Mouse (Mus musculus) CH12.LX (cell line): ENCODE measurements around the gene Eea1. TPM values are rescaled to one million over a fixed set of nuclear protein-coding genes. Genes with fewer than 3 reads are reported as not detected.

Source experiments
- DNase-seq: peaks from one replicate; pipeline ENCODE4 v3.0.0-alpha.2; 2013; ENCODE audit errors: extremely low read depth
- H3K27ac ChIP-seq: 2 replicates; pipeline ENCODE4 v1.5.1; 2012; ENCODE audit warnings: low read depth, mild to moderate bottlenecking, control low read depth, moderate library complexity; ENCODE audit not compliant: insufficient read depth
- H3K27me3 ChIP-seq: replicated peaks from 2 replicates; pipeline ENCODE3; 2012; ENCODE audit warnings: inconsistent platforms
- H3K36me3 ChIP-seq, 2 experiments: replicated peaks in 1 of 2; 2 replicates each; pipeline versions ENCODE3 to v1.6.1; 2012; ENCODE audit warnings: inconsistent platforms in 1 of 2, low read length in 1 of 2, mild to moderate bottlenecking in 1 of 2, mixed read lengths in 1 of 2, moderate library complexity in 1 of 2; ENCODE audit not compliant: control insufficient read depth in 1 of 2, insufficient read depth in 1 of 2
- H3K4me1 ChIP-seq, 2 experiments: 2 replicates each; pipeline ENCODE4 v1.6.1; 2012; ENCODE audit warnings: inconsistent platforms in 1 of 2, moderate library complexity in 1 of 2; ENCODE audit not compliant: insufficient read depth in 2 of 2, control insufficient read depth in 1 of 2
- H3K4me2 ChIP-seq: 2 replicates; pipeline ENCODE4 v1.6.1; 2012; ENCODE audit warnings: low read depth, mild to moderate bottlenecking, control low read depth; ENCODE audit not compliant: poor library complexity, insufficient read depth, severe bottlenecking
- H3K4me3 ChIP-seq, 3 experiments: fragments of 150-350 bp in 1 of 3; sonication (generic) in 1 of 3; replicated peaks in 1 of 3; 2 replicates each; pipeline versions ENCODE3 to v1.5.1; 2011 to 2012; ENCODE audit warnings: low read depth in 2 of 3, low read length in 2 of 3, mild to moderate bottlenecking in 2 of 3, moderate library complexity in 2 of 3, control low read depth in 1 of 3, improper control_type of control experiment in 1 of 3, inconsistent platforms in 1 of 3, mixed read lengths in 1 of 3; ENCODE audit not compliant: poor library complexity in 1 of 3
- H3K79me2 ChIP-seq: replicated peaks from 2 replicates; pipeline ENCODE4 v1.6.1; 2012; ENCODE audit warnings: mild to moderate bottlenecking, moderate library complexity; ENCODE audit not compliant: control insufficient read depth, poor library complexity, insufficient read depth, severe bottlenecking; ENCODE audit errors: extremely low read depth
- H3K9ac ChIP-seq: 2 replicates; pipeline ENCODE4 v1.6.1; 2012; ENCODE audit warnings: low read depth, mild to moderate bottlenecking, control low read depth, moderate library complexity; ENCODE audit not compliant: insufficient read depth
- H3K9me3 ChIP-seq: replicated peaks from 2 replicates; pipeline ENCODE3; 2012; ENCODE audit warnings: low read length, inconsistent platforms, mixed read lengths
- BHLHE40 ChIP-seq: IDR thresholded peaks from 2 replicates; pipeline ENCODE4 v1.6.1; 2011; ENCODE audit warnings: mild to moderate bottlenecking, low read depth, low read length, improper control_type of control experiment
- CHD1 ChIP-seq: IDR thresholded peaks from 2 replicates; pipeline ENCODE4 v1.6.1; 2012; ENCODE audit warnings: low read depth, low read length, improper control_type of control experiment, inconsistent platforms
- CHD2 ChIP-seq: IDR thresholded peaks from 2 replicates; pipeline ENCODE4 v1.6.1; 2011; ENCODE audit warnings: low read length, improper control_type of control experiment
- CTCF ChIP-seq, 2 experiments: IDR thresholded peaks in 1 of 2; conservative IDR thresholded peaks in 1 of 2; 2 replicates each; pipeline ENCODE4 v1.5.1; 2011 to 2012; ENCODE audit warnings: low read depth in 2 of 2, low read length in 2 of 2, improper control_type of control experiment in 1 of 2, inconsistent platforms in 1 of 2, mild to moderate bottlenecking in 1 of 2, moderate library complexity in 1 of 2
- E2F4 ChIP-seq: IDR thresholded peaks from 2 replicates; pipeline ENCODE4 v1.6.1; 2011; ENCODE audit warnings: low read depth, low read length, improper control_type of control experiment; ENCODE audit not compliant: insufficient replicate concordance
- ELF1 ChIP-seq: IDR thresholded peaks from 2 replicates; pipeline ENCODE4 v1.6.1; 2014; ENCODE audit warnings: low read depth, mild to moderate bottlenecking, inconsistent platforms, low read length, improper control_type of control experiment
- EP300 ChIP-seq: IDR thresholded peaks from 2 replicates; pipeline ENCODE4 v1.6.1; 2011; ENCODE audit warnings: low read length, improper control_type of control experiment
- ETS1 ChIP-seq: conservative IDR thresholded peaks from 2 replicates; pipeline ENCODE4 v1.6.1; 2012; ENCODE audit warnings: low read depth, mild to moderate bottlenecking, inconsistent platforms, low read length, improper control_type of control experiment, moderate library complexity
- GABPA ChIP-seq: IDR thresholded peaks from 2 replicates; pipeline ENCODE4 v1.6.1; 2012; ENCODE audit warnings: low read depth, low read length, improper control_type of control experiment, inconsistent platforms; ENCODE audit not compliant: insufficient replicate concordance
- HCFC1 ChIP-seq: IDR thresholded peaks from 2 replicates; pipeline ENCODE4 v1.6.1; 2012; ENCODE audit warnings: low read depth, mild to moderate bottlenecking, inconsistent platforms, low read length, improper control_type of control experiment
- IRF4 ChIP-seq: IDR thresholded peaks from 2 replicates; pipeline ENCODE4 v1.6.1; 2014; ENCODE audit warnings: low read depth, mild to moderate bottlenecking, inconsistent platforms, low read length, improper control_type of control experiment
- JUN ChIP-seq: IDR thresholded peaks from 2 replicates; pipeline ENCODE4 v1.6.1; 2011; ENCODE audit warnings: low read depth, mild to moderate bottlenecking, low read length, improper control_type of control experiment, moderate library complexity; ENCODE audit not compliant: insufficient read depth
- JUND ChIP-seq: conservative IDR thresholded peaks from 2 replicates; pipeline ENCODE4 v1.6.1; 2011; ENCODE audit warnings: low read depth, low read length, improper control_type of control experiment
- KAT2A ChIP-seq: IDR thresholded peaks from 2 replicates; pipeline ENCODE4 v1.6.1; 2012; ENCODE audit warnings: low read length, improper control_type of control experiment, inconsistent platforms; ENCODE audit not compliant: insufficient replicate concordance
- MAFK ChIP-seq: IDR thresholded peaks from 2 replicates; pipeline ENCODE4 v1.6.1; 2011; ENCODE audit warnings: low read length, improper control_type of control experiment; ENCODE audit not compliant: insufficient replicate concordance
- MAX ChIP-seq: IDR thresholded peaks from 2 replicates; pipeline ENCODE4 v1.6.1; 2011; ENCODE audit warnings: low read length, improper control_type of control experiment
- MAZ ChIP-seq: IDR thresholded peaks from 2 replicates; pipeline ENCODE4 v1.6.1; 2012; ENCODE audit warnings: low read depth, mild to moderate bottlenecking, inconsistent platforms, low read length, improper control_type of control experiment, moderate library complexity
- MEF2A ChIP-seq: IDR thresholded peaks from 2 replicates; pipeline ENCODE4 v1.6.1; 2014; ENCODE audit warnings: low read depth, mild to moderate bottlenecking, inconsistent platforms, low read length, improper control_type of control experiment, borderline replicate concordance
- MXI1 ChIP-seq: IDR thresholded peaks from 2 replicates; pipeline ENCODE4 v1.6.1; 2011; ENCODE audit warnings: mild to moderate bottlenecking, low read depth, low read length, improper control_type of control experiment
- MYC ChIP-seq: IDR thresholded peaks from 2 replicates; pipeline ENCODE4 v1.6.1; 2011; ENCODE audit warnings: low read depth, mild to moderate bottlenecking, improper control_type of control experiment, low read length
- NELFE ChIP-seq: IDR thresholded peaks from 2 replicates; pipeline ENCODE4 v1.6.1; 2011; ENCODE audit warnings: low read depth, low read length, improper control_type of control experiment
- NRF1 ChIP-seq: IDR thresholded peaks from 2 replicates; pipeline ENCODE4 v1.6.1; 2014; ENCODE audit warnings: low read depth, mild to moderate bottlenecking, inconsistent platforms, low read length, improper control_type of control experiment, moderate library complexity
- PAX5 ChIP-seq: IDR thresholded peaks from 2 replicates; pipeline ENCODE4 v1.6.1; 2012; ENCODE audit warnings: low read length, inconsistent platforms, mixed read lengths
- POLR2A ChIP-seq: IDR thresholded peaks from 2 replicates; pipeline ENCODE4 v1.6.1; 2011; ENCODE audit warnings: low read depth, mild to moderate bottlenecking, improper control_type of control experiment, low read length
- POLR2AphosphoS2 ChIP-seq: IDR thresholded peaks from 2 replicates; pipeline ENCODE4 v1.6.1; 2011; ENCODE audit warnings: low read depth, low read length, improper control_type of control experiment
- RAD21 ChIP-seq: IDR thresholded peaks from 2 replicates; pipeline ENCODE4 v1.6.1; 2011; ENCODE audit warnings: low read depth, mild to moderate bottlenecking, low read length, improper control_type of control experiment, moderate library complexity
- RCOR1 ChIP-seq: conservative IDR thresholded peaks from 2 replicates; pipeline ENCODE4 v1.6.1; 2012; ENCODE audit warnings: low read depth, mild to moderate bottlenecking, inconsistent platforms, low read length, improper control_type of control experiment
- SIN3A ChIP-seq: IDR thresholded peaks from 2 replicates; pipeline ENCODE4 v1.6.1; 2012; ENCODE audit warnings: low read length, improper control_type of control experiment, inconsistent platforms
- SMC3 ChIP-seq: IDR thresholded peaks from 2 replicates; pipeline ENCODE4 v1.6.1; 2011; ENCODE audit warnings: low read depth, low read length, improper control_type of control experiment
- TBP ChIP-seq: conservative IDR thresholded peaks from 2 replicates; pipeline ENCODE4 v1.6.1; 2011; ENCODE audit warnings: low read depth, low read length, improper control_type of control experiment
- TCF12 ChIP-seq: IDR thresholded peaks from 2 replicates; pipeline ENCODE4 v1.6.1; 2014; ENCODE audit warnings: low read depth, mild to moderate bottlenecking, inconsistent platforms, low read length, improper control_type of control experiment
- UBTF ChIP-seq: IDR thresholded peaks from 2 replicates; pipeline ENCODE4 v1.6.1; 2012; ENCODE audit warnings: low read depth, mild to moderate bottlenecking, inconsistent platforms, low read length, improper control_type of control experiment, moderate library complexity
- USF1 ChIP-seq: IDR thresholded peaks from 2 replicates; pipeline ENCODE4 v1.6.1; 2014; ENCODE audit warnings: low read depth, mild to moderate bottlenecking, inconsistent platforms, low read length, improper control_type of control experiment
- USF2 ChIP-seq: conservative IDR thresholded peaks from 2 replicates; pipeline ENCODE4 v1.6.1; 2011; ENCODE audit warnings: low read depth, low read length, improper control_type of control experiment
- ZC3H11A ChIP-seq: IDR thresholded peaks from 2 replicates; pipeline ENCODE4 v1.6.1; 2012; ENCODE audit warnings: low read depth, mild to moderate bottlenecking, inconsistent platforms, low read length, improper control_type of control experiment
- ZKSCAN1 ChIP-seq: IDR thresholded peaks from 2 replicates; pipeline ENCODE4 v1.6.1; 2012; ENCODE audit warnings: low read depth, inconsistent platforms, low read length, improper control_type of control experiment, borderline replicate concordance
- ZMIZ1 ChIP-seq: IDR thresholded peaks from 2 replicates; pipeline ENCODE4 v1.6.1; 2012; ENCODE audit warnings: low read depth, mild to moderate bottlenecking, inconsistent platforms, low read length, improper control_type of control experiment
- ZNF384 ChIP-seq: IDR thresholded peaks from 2 replicates; pipeline ENCODE4 v1.6.1; 2012; ENCODE audit warnings: low read depth, low read length, improper control_type of control experiment, inconsistent platforms
- dilution Hi-C: fragments of 300-500 bp; cut with MboI; formaldehyde crosslinking; loops from 2 replicates; pipeline ENCODE4 v1.14.3; 2020; ENCODE audit warnings: low sequenced_read_pairs; ENCODE audit not compliant: extremely low pct_unique_long_range_greater_than_20kb, extremely low pct_ligation_motif_present
- in situ Hi-C: fragments of 300-500 bp; cut with MboI; formaldehyde crosslinking; loops from 3 replicates; pipeline ENCODE4 v1.14.3; 2019; ENCODE audit warnings: low sequenced_read_pairs, low pct_ligation_motif_present, low pct_unique_long_range_greater_than_20kb, mixed read lengths
- polyA plus RNA-seq: library from polyadenylated mRNA; unstranded; fragments of >175 nt; gene quantifications from 2 replicates; pipeline ENCODE4 v1.2.1, GENCODE M21; 2012; ENCODE audit warnings: low read depth; ENCODE audit not compliant: insufficient read length
- total RNA-seq, 2 experiments: library from RNA; depleted of rRNA; stranded (reverse); fragments of 300-350 nt in 1 of 2; fragments of >200 nt in 1 of 2; gene quantifications; 2 replicates each; pipeline ENCODE4 v1.2.3; 2012 to 2014

The Eea1 gene
- total and polyA plus RNA-seq, 3 experiments = 13.3 to 15.7 (median 13.3) TPM

DNA sequence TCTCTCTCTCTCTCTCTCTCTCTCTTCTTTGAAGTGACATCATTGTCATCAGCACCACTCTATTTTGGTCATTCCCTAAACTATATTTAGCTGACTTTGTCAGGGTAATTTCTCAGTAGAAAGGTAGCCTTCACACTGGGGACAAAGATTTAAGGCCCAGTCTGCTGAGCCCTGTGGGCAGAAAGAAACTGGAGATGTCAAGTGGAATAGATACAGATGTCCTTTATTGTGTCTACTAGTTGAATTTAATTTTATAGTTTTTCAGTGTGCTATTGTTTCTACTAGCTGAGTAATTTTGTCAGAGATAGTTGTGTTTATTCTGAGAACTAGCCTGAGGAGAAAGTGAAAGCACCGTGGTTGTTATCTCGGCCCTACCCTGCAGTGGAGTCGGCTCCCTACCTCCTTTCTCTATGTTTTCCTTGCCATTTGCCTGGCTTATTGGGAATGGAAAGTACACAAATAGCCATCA, 30.3 kb downstream of the Eea1 start:
- TF ChIP-seq MYC (no peak), NELFE (no peak), ETS1 (peak; percentile 67), POLR2A (no peak), JUND (peak; percentile 69), UBTF (no peak), IRF4 (peak; percentile 41; the same call in 1 of the 2 replicates), ZC3H11A (no peak), MEF2A (peak; percentile 95), SMC3 (no peak), POLR2AphosphoS2 (no peak), TBP (no peak), ZNF384 (no peak), HCFC1 (no peak), MAX (no peak), USF2 (no peak), CHD2 (0 out of 2 replicates have a peak, but pooled peaks have one; percentile 24), EP300 (0 out of 2 replicates have a peak, but pooled peaks have one; percentile 29), BHLHE40 (peak; percentile 35; the same call in 1 of the 2 replicates), MXI1 (no peak), E2F4 (no peak), GABPA (no peak), RCOR1 (no peak), MAZ (no peak), CHD1 (no peak; the same call in 1 of the 2 replicates), KAT2A (no peak), NRF1 (no peak), SIN3A (0 out of 2 replicates have a peak, but pooled peaks have one; percentile 46), PAX5 (no peak), JUN (no peak), USF1 (no peak), ZKSCAN1 (no peak), TCF12 (0 out of 2 replicates have a peak, but pooled peaks have one; percentile 23), RAD21 (no peak), MAFK (peak; percentile 48; the same call in 1 of the 2 replicates), CTCF (conservative IDR thresholded peaks at IDR 0.05 in 1 of 2, IDR thresholded peaks at IDR 0.05 in 1 of 2; ENCODE audit: low read depth in 2 of 2, low read length in 2 of 2) (no peak), ELF1 (no peak), ZMIZ1 (no peak)
- Histone ChIP-seq H3K4me3 (peak overlapping the region; percentile 44 to 57 (median 57)), H3K36me3 (peaks cover 14 to 15% of the 10 kb centered on the region in 2 experiments), H3K79me2 (peaks cover 17% of the 10 kb centered on the region), H3K9ac (peak overlapping the region; percentile 69), H3K9me3 (peaks cover 2% of the 10 kb centered on the region), H3K4me2 (peak overlapping the region; percentile 100), H3K27ac (peak overlapping the region; percentile 62; the same call in 1 of the 2 replicates), H3K27me3 (no peaks in the 10 kb centered on the region), H3K4me1 (peaks cover 5 to 39% of the 10 kb centered on the region in 2 experiments; a peak in 3 of 4 replicates)
- dilution Hi-C loops = no loop called here
- in situ Hi-C loops = no loop called here
- peak; percentile 34 for DNase-seq
